Mouse (Mus musculus) c-Kit-positive CD71-positive TER-119-positive erythroid progenitor cells, embryonic 14.5 days (primary cell): Measurements from ENCODE around the gene Tmc6.

Experiments used
- DNase-seq: peaks from one replicate; pipeline ENCODE4 v3.0.0-alpha.2; 2013; ENCODE audit warnings: low spot score

Tmc6 gene

DNA sequence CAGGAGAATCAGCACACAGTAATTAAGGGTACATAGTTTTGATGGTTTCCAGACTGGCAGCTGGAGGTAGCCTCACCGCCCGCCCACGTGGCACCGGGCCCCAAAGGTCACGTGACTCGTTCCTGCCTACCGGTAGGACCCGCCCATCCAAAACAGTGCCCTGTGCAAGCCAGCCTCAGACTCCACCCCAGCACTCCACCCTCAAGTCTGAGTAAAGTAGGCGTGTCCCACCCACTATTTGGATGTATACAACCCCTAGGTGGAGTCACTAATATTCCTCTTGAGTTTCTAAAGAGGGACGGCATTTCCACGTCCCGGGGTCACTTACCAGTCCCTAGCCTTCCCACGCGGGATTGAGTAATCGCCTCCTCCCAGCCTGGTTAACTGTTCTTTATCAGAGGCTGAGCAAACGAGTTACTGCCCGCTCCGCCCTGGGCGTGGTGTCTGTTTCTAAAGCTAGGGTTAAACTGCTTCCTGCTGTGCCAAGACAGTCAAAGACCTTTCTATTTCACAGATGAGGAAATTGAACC is 1.4 kb downstream of the Tmc6 start:
- DNase-seq, result peak; percentile 95

GRCm38 (mm10) chr11:117780199-117780515 is 1.8 kb downstream of the Tmc6 start:
- DNase-seq, result peak; percentile 33

GRCm38 (mm10) chr11:117779434-117780198 is 2.4 kb downstream of the Tmc6 start:
- peak; percentile 55 for DNase-seq

- DNase-seq, result peak; percentile 58
Observed at GRCm38 (mm10) chr11:117778851-117779433, 3.1 kb downstream of the Tmc6 start.

- DNase-seq, result no peak
Observed at GRCm38 (mm10) chr11:117778031-117778430, 4.0 kb downstream of the Tmc6 start.

- no peak for DNase-seq
Observed at GRCm38 (mm10) chr11:117777111-117777510, 4.9 kb downstream of the Tmc6 start.

DNA sequence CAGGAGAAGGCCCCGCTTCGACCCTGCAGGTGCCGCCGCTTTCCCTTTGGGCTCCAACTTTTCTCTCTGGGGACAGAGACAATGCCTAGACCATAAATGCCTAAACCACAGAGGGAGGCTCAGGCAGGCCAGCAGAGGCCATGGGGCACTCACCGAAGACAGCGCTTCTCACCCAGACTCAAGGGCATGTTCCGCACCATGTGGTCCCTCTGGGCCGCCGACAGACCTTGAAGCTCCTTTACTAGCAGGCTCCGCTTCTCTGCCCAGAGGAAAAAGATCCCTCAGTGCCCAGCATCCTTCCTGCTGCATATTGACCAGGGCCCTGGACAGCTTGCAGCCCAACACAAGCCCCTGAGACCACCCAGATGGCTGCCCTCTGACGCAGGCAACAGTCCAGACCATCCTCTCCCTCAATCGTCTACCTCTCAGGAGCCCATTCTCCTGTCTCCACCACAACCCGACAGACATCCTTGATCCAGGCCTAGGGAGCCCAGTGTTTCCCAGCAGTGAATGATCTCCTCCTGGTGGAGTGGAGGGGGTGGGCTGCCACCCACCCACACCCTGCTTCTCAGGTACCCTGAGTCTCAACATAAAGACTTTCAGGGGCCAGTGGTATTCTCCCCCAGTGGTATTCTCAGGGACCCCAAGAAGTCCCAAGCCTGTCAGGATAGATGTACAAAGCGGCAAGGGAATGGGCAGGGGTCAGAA is 5.8 kb downstream of the Tmc6 start:
- no peak for DNase-seq

DNA sequence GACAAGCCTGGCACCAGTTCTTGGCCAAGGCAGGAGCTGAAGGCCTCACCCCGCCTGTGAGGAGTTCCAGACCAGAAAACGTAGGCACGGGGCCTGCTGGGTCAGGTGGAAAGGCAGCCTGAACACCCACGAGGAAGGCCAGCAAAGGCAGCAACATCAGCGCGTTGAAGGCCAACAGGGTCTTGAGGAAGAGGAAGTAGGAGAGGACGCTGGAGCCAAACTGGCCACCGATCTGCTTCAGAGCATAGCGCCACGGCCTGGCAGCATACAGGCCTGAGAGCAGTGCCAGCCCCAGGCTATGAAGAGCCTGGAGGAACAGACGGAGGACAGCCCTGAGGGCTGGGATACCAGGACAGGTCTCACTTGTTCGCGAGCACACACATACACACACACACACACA is 6.5 kb downstream of the Tmc6 start:
- DNase-seq, result no peak

GRCm38 (mm10) chr11:117774925-117775324 is 7.1 kb downstream of the Tmc6 start:
- no peak for DNase-seq

GRCm38 (mm10) chr11:117772352-117772751 is 9.6 kb downstream of the Tmc6 start:
- DNase-seq, result no peak

- no peak for DNase-seq
Observed at GRCm38 (mm10) chr11:117770407-117770806, 11.6 kb downstream of the Tmc6 start.

DNA sequence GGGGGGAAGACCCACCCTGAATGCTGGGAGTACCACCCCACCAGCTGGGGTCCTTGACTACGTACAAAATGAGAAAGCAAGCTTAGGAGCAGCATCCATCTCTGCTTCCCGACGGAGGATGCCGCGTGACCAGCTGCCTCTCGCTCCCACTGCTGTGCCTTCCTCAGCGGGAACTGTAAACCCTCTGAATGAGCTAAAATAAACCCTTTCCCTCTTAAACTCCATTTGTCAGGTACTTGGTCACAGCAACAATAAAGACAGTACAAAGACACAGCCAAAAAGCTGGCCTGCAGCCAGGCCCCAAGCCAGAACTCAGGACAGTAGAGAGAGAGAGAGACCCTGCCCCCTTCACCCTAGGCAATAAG is 12.3 kb downstream of the Tmc6 start:
- DNase-seq, result no peak

- no peak for DNase-seq
Observed at GRCm38 (mm10) chr11:117768725-117769682, 13.0 kb downstream of the Tmc6 start.

DNA sequence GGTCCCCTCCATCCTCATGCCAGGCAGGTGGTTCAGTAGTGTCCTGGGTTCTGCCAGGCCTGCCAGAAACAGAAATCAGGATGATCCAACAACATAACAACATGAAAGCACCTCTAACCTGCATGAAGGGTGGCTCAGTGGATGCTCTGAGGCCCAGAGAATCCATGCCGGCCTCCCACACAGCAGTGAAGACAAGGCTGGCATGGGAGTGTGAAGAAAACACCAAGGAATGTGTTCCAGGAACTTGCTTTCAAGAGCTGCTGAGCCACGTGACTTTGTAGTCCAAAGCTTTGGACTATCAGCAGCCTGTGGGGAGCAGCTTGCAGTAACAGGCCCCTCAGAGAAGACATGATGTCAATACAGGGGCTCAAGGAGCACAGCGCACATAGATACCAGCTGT is 15.7 kb downstream of the Tmc6 start:
- no peak for DNase-seq

DNA sequence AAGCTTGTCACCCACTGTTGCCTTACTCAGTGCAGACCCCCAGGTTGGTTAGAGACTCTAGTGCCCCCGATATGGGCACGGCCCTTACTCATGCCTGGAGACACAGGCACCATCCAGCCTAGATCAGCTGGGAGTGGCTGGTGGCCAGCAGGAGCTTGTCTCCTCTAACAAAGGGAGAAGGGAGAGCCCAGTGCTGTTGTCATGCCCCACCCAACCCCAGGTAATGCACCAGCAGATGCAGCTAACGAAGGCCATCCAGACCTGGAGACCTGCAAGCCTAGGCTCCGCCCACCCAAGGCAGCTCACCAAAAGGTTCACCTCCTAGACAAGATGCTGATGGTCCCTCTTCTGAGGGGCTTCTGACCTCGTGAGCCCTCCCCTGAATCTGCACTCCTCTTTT is 16.6 kb downstream of the Tmc6 start:
- DNase-seq, result no peak

DNA sequence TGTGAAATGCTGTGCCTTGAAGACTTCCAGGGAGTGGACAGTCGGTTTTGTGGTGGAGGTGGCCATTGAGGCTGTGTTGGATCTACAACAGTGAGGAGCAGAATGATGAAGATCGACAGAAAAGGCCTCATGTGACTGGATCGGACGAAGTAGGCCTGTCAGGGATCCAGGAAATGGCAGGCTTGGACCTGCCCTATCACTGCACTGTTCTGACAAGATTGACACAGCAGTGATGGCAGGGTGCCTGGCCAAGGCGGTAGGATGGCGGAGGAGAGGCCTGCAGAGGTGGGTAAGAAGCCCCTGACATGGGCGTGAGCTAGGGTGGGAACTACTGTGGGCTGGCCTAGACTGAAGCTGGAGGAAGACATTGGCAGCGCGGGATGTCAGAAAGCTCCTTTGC is 17.7 kb downstream of the Tmc6 start:
- DNase-seq, result no peak

GRCm38 (mm10) chr11:117762246-117762645 is 19.8 kb downstream of the Tmc6 start:
- no peak for DNase-seq

DNA sequence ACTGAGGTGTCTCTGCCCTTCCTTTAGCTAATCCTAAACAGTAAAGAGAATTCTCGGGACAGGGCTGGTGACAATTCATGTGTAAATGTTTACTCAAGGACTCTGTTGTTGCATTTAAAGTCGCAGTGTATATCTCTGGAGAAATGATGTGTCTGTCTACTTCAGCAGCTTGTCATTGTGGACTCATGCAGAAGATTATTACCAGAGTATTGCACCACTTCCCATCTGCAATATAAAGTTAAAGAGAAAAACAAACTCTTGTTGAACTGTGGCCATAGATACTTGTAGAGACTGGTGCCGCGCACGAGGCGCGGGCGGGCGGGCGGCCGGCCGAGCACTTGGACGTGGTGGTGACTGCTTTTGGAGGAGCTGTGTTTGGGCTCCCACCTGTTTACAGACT is 20.2 kb downstream of the Tmc6 start:
- no peak for DNase-seq

GRCm38 (mm10) chr11:117760374-117761119 is 21.5 kb downstream of the Tmc6 start:
- no peak for DNase-seq

- no peak for DNase-seq
Observed at GRCm38 (mm10) chr11:117759267-117759666, 22.7 kb downstream of the Tmc6 start.

GRCm38 (mm10) chr11:117755891-117756290 is 26.1 kb downstream of the Tmc6 start:
- no peak for DNase-seq
